ENCODE assay signal across 17 mouse cellular contexts in genomic region chrX:107264619-107265018, GRCm38 (mm10). TPM values are rescaled to one million over a fixed set of nuclear protein-coding genes. Genes with fewer than 3 reads are reported as not detected.
"Had no signal": no experiment of that assay in that cellular context is flagged by ENCODE, and none has a peak within 500 bp of the region (broad histone marks: within the 10 kb centered on the region; RNA-seq: fewer than 3 reads in every experiment).

No protein-coding gene starts in this region.

- H3K9ac ChIP-seq: liver, embryonic 12.5 days; lung, embryonic 14.5 days; midbrain, embryonic 12.5 days; neural tube, embryonic 13.5 days had no signal

- H3K4me1 ChIP-seq: limb, embryonic 10.5 days; liver, embryonic 12.5 days; midbrain, embryonic 12.5 days; neural tube, embryonic 13.5 days had no signal

- H3K36me3 ChIP-seq: limb, embryonic 10.5 days; liver, embryonic 12.5 days; midbrain, embryonic 12.5 days; neural tube, embryonic 13.5 days had no signal

- H3K9me3 ChIP-seq: limb, embryonic 10.5 days; liver, embryonic 12.5 days; midbrain, embryonic 12.5 days; neural tube, embryonic 13.5 days had no signal

- DNase-seq: kidney, adult 18-20 months; kidney, postnatal 10 days; kidney, postnatal 4 days; lung, embryonic 14.5 days; lung, postnatal 10 days; lung, postnatal 4 days; right cerebral cortex, postnatal 14 days had no signal

- H3K27ac ChIP-seq: layer of hippocampus, adult 2 months; limb, embryonic 10.5 days; liver, embryonic 12.5 days; midbrain, embryonic 12.5 days; neural tube, embryonic 13.5 days had no signal

- H3K4me2 ChIP-seq: liver, embryonic 12.5 days; lung, embryonic 14.5 days; midbrain, embryonic 12.5 days; neural tube, embryonic 13.5 days had no signal

- H3K4me3 ChIP-seq: layer of hippocampus, adult 2 months; limb, embryonic 10.5 days; liver, embryonic 12.5 days; midbrain, embryonic 12.5 days; neural tube, embryonic 13.5 days had no signal

- ATAC-seq: liver, embryonic 12.5 days; midbrain, embryonic 16.5 days had no signal

- H3K27me3 ChIP-seq: liver, embryonic 12.5 days; midbrain, embryonic 12.5 days; neural tube, embryonic 13.5 days had no signal

RNA-seq across cellular contexts. Expression of gene Gpr174, which starts 8.9 kb away (rescaled TPM):
- total RNA-seq: layer of hippocampus, adult 2 months; layer of hippocampus, postnatal 10 days; left cerebral cortex, adult 18-20 months; left cerebral cortex, postnatal 10 days had no signal
- polyA plus RNA-seq: kidney, embryonic 14.5 days; limb, embryonic 10.5 days; lung, embryonic 14.5 days; neural tube, embryonic 13.5 days had no signal
